Mouse (Mus musculus) lung, adult 2 months (tissue): Measurements from ENCODE around the gene Kcnd2. TPM values are rescaled to one million over a fixed set of nuclear protein-coding genes. Genes with fewer than 3 reads are reported as not detected.

Experiments
- DNase-seq: peaks from one replicate; pipeline ENCODE4 v3.0.0; 2022
- H3K4me1 ChIP-seq: fragments of 200-500 bp; 2 replicates; pipeline ENCODE4 v1.6.1; 2011; ENCODE audit warnings: low read length; ENCODE audit not compliant: control insufficient read depth, insufficient read depth
- H3K4me3 ChIP-seq: fragments of 200-500 bp; replicated peaks from 2 replicates; pipeline ENCODE3; 2011; ENCODE audit warnings: low read depth, mild to moderate bottlenecking, control low read depth, low read length; ENCODE audit errors: extremely low read depth
- CTCF ChIP-seq: fragments of 200-500 bp; IDR thresholded peaks from 2 replicates; pipeline ENCODE4 v1.5.1; 2011; ENCODE audit warnings: mild to moderate bottlenecking, low read length, control low read depth; ENCODE audit not compliant: insufficient read depth
- POLR2A ChIP-seq: fragments of 200-500 bp; IDR thresholded peaks from 2 replicates; pipeline ENCODE4 v1.6.1; 2011; ENCODE audit warnings: low read depth, mild to moderate bottlenecking, control low read depth, low read length, borderline replicate concordance; ENCODE audit errors: extremely low read depth
- WGBS: fragments of 180-500 bp; shearing (Covaris S2); methylation state at CpG from one replicate; pipeline ENCODE4 v1.1.7; 2018; 5-methylcytosine and 5-hydroxymethylcytosine counted together
- polyA plus RNA-seq: library from polyadenylated mRNA; depleted of rRNA; stranded (reverse); fragments of >200 nt; gene quantifications from 2 replicates; pipeline ENCODE4 v1.2.3, GENCODE M21; 2012; rRNA removed

The Kcnd2 gene
- polyA plus RNA-seq, result 0.24 and 0.26 TPM in 2 replicates

DNA sequence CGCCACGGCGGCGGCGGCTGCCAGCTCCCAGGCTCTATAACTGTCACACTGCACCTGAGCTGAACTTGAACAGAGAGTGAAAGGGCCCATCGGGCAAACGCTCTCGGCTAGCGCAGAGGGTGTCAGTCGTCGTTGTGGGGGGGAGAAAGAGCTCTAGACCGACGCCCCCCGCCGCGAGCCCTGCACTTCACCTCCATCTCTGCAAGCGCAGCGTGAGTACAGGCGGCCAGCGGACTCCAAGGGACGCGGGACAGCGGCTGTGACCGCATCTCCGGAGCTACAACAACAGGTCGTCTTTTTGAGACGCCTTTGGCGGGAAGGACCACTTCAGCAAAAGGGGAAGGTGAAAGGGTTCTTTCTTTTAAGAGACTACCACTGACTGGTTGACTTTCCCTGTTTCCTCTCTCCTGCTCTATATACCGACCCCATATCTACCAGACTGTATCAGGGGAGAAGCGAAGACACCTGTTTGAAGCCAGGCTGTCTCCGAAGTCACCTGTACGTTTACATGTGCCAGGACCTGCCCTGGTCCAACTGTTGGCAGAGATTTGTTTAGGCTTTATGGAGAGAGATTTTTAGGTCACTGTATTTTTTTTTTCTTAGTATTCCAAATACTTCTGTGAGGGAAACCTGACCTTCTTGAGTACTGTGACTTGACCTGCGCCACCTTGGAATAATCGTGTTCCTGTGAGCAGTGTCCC is at the start of gene Kcnd2:
Kcnd2 (plus strand) TSS at position 13 of the 701 bp plus-strand sequence.
- H3K4me3 ChIP-seq, result no peak within 1 kb of the TSS
- H3K4me1 ChIP-seq, result no peaks in the 10 kb centered on the region
- DNase-seq, result no peak
- no peak for TF ChIP-seq POLR2A
- TF ChIP-seq CTCF, result no peak
- WGBS, result 10% methylated on average over 34 of the region's 34 CpGs

DNA sequence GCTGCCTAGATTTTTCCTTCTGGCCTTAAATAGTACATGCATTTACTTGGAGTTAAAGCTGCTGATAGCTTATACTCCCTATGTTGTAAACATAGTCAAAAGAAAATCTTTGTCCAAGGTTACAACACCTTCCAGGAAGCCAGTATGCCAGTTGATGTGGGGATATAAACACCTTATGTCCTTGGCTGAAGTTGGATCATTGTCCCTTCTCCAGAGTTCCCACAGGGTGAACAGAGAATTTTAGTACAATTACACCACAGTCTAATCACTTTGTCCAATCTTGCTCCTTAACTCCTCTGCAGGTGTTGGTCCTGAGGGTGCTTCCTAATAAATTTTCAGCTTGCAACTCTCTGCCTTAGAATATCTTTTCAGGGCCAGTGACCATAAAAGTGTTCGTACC is 48.7 kb upstream of the Kcnd2 start:
- DNase-seq, result no peak
- H3K4me1 ChIP-seq, result no peaks in the 10 kb centered on the region
- WGBS, result 60% methylated on average over 1 of the region's 1 CpGs
- TF ChIP-seq CTCF, result no peak
- TF ChIP-seq POLR2A, result no peak
- no peak overlapping the region for H3K4me3 ChIP-seq

DNA sequence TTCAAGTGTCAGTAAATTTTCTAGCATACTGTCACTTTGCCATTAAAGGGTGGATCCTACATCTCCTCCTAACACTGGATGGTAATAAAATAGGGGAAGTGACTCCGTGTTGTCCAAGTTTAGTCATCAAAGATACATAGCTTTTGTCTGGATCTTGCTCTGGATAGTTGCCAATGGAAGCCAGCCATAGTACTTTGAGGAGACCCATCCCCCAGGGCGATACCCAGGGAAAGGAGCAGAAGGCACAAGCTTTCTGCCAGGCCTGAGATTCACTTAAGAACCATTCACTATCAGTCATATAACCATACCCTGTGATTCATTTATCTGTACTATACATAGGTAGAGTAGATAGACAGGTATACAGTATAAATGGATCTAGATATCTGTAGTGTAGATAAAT is 20.0 kb upstream of the Kcnd2 start:
- no peaks in the 10 kb centered on the region for H3K4me1 ChIP-seq
- TF ChIP-seq CTCF (no peak), POLR2A (no peak)
- no peak overlapping the region for H3K4me3 ChIP-seq
- no peak for DNase-seq
- 50% methylated on average over 2 of the region's 2 CpGs for WGBS

DNA sequence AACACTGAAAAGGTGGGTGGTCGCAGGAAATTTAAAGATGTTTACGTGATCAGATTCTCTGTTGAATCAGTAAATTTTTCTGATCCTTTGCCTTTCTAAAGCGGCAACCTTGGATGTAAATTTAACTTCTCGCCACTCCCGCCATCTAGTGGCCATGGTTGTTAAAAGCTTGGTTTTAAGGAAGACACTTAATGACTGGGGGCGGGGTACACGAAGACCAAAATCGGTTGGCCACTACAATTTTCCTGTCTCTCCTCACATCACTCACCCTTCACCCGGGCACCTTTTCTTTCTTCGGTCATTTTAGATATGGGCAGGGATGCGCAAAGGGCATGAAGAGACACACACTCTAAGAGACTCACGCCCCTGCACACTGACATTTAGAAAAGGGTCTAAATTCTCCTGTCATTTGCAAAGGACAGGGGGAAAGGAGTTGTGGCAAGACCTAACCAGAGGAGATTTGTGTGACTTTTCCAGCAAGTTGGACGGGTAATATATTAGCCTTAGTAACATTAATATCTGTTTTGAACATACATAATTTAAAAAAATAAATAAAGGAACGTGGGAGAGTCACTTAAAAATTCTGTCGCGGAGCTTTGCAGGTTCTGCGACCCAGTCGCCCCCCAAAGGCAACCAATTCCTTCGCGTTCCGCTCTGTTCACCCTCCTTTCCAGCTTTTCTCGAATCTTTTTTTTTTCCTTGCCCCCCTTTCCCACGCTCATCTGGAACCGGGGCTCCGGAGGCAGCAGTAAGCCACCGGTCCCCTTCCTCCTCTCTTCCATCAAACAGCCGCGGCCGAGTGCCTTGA is 1.2 kb upstream of the Kcnd2 start:
- no peaks in the 10 kb centered on the region for H3K4me1 ChIP-seq
- no peak overlapping the region for H3K4me3 ChIP-seq
- DNase-seq, result no peak
- no peak for TF ChIP-seq CTCF
- no peak for TF ChIP-seq POLR2A
- WGBS, result 3% methylated on average over 29 of the region's 29 CpGs

DNA sequence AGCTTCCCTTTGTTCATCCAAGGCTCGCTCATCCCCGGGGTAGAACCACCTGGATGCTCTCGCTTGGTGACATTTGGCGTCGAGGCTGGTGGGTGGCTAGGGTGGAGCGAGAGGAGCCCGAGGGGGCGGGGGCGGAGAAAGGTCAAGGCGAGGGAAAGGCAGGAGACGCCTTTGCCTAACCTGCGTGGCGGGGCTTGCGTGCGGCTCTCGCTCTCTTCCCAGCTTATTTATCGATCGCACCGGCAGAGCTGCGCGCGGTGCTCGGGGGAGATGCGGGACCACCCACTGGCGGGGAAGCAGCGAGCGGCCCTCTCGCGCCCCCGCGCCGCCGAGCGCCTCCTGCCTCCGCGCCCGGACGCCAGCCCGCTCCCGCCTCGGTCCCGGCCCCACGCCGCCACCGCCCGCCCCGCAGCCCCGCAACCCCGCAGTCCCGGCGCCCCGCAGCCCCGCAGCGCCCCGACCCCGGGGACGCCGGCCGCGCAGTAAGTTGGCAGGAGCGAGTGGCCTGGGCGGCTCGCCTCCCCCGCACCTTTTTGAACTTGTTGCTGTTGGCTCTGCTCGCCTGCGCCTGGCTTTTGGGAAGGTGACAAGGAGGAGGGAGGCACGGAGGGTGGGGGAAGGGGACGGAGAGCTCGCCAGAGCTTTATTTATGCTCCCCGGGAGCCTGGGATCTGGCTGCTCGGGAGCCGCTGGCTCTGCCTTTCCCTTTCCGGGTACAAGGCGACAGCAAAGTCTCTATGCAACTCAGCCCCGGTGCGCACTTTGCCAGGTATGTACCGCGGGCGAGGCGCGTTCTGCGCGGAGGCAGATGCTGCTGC is 421 bp upstream of the Kcnd2 start:
- 1% methylated on average over 80 of the region's 83 CpGs for WGBS
- Histone ChIP-seq H3K4me1 (no peaks in the 10 kb centered on the region), H3K4me3 (no peak overlapping the region)
- DNase-seq, result no peak
- no peak for TF ChIP-seq POLR2A
- no peak for TF ChIP-seq CTCF

DNA sequence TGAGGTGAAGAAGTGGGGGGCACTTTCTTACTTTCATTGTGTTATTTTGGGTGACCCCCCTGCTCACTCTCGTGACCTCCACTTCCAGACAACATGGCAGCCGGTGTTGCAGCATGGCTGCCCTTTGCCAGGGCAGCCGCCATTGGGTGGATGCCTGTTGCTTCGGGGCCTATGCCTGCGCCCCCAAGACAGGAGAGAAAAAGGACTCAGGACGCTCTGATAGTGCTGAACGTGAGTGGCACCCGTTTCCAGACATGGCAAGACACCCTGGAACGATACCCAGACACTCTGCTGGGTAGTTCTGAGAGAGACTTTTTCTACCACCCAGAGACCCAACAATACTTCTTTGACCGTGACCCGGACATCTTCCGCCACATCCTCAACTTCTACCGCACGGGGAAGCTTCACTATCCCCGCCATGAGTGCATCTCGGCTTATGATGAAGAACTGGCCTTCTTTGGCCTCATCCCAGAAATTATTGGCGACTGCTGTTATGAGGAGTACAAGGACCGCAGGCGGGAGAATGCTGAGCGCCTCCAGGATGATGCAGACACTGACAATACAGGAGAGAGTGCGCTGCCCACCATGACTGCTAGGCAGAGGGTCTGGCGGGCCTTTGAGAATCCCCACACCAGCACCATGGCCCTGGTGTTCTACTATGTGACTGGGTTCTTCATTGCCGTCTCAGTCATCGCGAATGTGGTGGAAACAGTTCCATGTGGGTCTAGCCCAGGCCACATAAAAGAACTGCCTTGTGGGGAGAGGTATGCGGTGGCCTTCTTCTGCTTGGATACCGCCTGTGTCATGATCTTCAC is 1.1 kb downstream of the Kcnd2 start:
- H3K4me3 ChIP-seq, result no peak overlapping the region
- DNase-seq, result no peak
- 90% methylated on average over 27 of the region's 27 CpGs for WGBS

DNA sequence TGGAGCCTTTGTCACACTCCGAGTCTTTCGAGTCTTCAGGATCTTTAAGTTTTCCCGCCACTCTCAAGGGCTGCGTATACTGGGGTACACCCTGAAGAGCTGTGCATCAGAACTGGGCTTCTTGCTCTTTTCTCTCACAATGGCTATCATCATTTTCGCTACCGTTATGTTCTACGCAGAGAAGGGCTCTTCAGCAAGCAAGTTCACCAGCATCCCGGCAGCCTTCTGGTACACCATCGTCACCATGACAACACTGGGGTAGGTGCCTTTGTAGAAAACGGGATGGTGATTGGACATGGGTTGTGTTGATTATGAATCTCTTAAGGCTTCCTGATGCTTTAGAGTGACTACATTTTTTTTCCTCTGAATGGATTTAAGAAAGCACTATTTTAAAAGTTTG is 1.9 kb downstream of the Kcnd2 start:
- TF ChIP-seq POLR2A, result no peak
- no peak for TF ChIP-seq CTCF
- WGBS, result 90% methylated on average over 10 of the region's 10 CpGs
- Histone ChIP-seq H3K4me1 (no peaks in the 10 kb centered on the region), H3K4me3 (no peak overlapping the region)
- no peak for DNase-seq

More for the DNA sequence above, 1.1 kb downstream of the Kcnd2 start:
- TF ChIP-seq CTCF (no peak), POLR2A (no peak)
- no peaks in the 10 kb centered on the region for H3K4me1 ChIP-seq

DNA sequence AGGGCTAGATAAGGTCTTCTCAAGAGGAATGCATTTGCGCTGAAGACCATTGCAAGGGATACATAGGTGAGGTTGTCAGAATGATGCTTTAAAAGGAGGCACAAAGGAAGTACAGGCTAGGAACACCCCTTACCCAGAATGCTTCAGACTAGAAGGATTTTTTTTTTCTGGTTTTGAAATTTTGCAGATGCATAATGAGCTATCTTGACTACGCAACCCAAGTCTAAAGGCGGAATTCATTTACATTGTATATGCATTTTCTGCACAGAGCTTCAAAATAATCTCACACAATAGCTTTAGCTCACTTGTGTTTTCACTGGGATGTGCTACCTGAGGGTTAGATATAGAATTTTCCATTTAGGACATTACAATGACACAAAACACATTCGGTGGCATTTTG is 10.8 kb downstream of the Kcnd2 start:
- Histone ChIP-seq H3K4me1 (no peaks in the 10 kb centered on the region), H3K4me3 (no peak overlapping the region)
- TF ChIP-seq POLR2A (no peak), CTCF (no peak)
- 93% methylated on average over 4 of the region's 4 CpGs for WGBS
- no peak for DNase-seq
